Mouse (Mus musculus) embryonic facial prominence, embryonic 14.5 days (tissue): ENCODE results near the gene Gimap1. TPM values are rescaled to one million over a fixed set of nuclear protein-coding genes. Genes with fewer than 3 reads are reported as not detected.

Experiments used
- ATAC-seq: fragments of 200-750 bp; cut with Nextera tagmentation; 2 replicates; pipeline ENCODE4 v1.8.0; 2017; ENCODE audit warnings: low read depth, moderate number of reproducible peaks, moderate TSS enrichment
- DNase-seq: peaks from one replicate; pipeline ENCODE4 v3.0.0-alpha.2; 2015; ENCODE audit warnings: low spot score
- H3K27ac ChIP-seq: fragments of 300-500 bp; sonication (generic); replicated peaks from 2 replicates; pipeline ENCODE4 v1.5.1; 2014; ENCODE audit warnings: low read depth, mild to moderate bottlenecking, low read length, moderate library complexity
- H3K27me3 ChIP-seq: fragments of 300-500 bp; sonication (generic); replicated peaks from 2 replicates; pipeline ENCODE4 v1.6.1; 2014; ENCODE audit warnings: low read length; ENCODE audit not compliant: control insufficient read depth, insufficient read depth
- H3K36me3 ChIP-seq: fragments of 300-500 bp; sonication (generic); 2 replicates; pipeline ENCODE4 v1.6.1; 2014; ENCODE audit warnings: low read length, mixed read lengths; ENCODE audit not compliant: control insufficient read depth, insufficient read depth
- H3K4me1 ChIP-seq: fragments of 300-500 bp; sonication (generic); 2 replicates; pipeline ENCODE4 v1.6.1; 2014; ENCODE audit warnings: antibody characterized with exemption, low read length; ENCODE audit not compliant: control insufficient read depth, insufficient read depth
- H3K4me2 ChIP-seq: fragments of 300-500 bp; sonication (generic); 2 replicates; pipeline ENCODE4 v1.6.1; 2014; ENCODE audit warnings: low read depth, mild to moderate bottlenecking, low read length, moderate library complexity, mixed read lengths
- H3K4me3 ChIP-seq: fragments of 300-500 bp; sonication (generic); 2 replicates; pipeline ENCODE4 v1.5.1; 2014; ENCODE audit warnings: low read depth, mild to moderate bottlenecking, low read length
- H3K9ac ChIP-seq: fragments of 300-500 bp; sonication (generic); 2 replicates; pipeline ENCODE4 v1.6.1; 2014; ENCODE audit warnings: low read depth, mild to moderate bottlenecking, low read length, moderate library complexity, mixed read lengths
- H3K9me3 ChIP-seq: fragments of 300-500 bp; sonication (generic); 2 replicates; pipeline ENCODE4 v1.6.1; 2016; ENCODE audit warnings: low read length; ENCODE audit not compliant: control insufficient read depth
- WGBS: fragments of 180-500 bp; shearing (Covaris S2); extraction: QIAGEN DNeasy Blood & Tissue Kit; methylation state at CpG from one replicate; pipeline ENCODE4 v1.1.7; 2014; 5-methylcytosine and 5-hydroxymethylcytosine counted together
- polyA plus RNA-seq: library from polyadenylated mRNA; unstranded; fragments of >200 nt; fragmentation: Nextera tagmentation; extraction: Ambion mirVana; gene quantifications from 2 replicates; pipeline ENCODE4 v1.2.1, GENCODE M21; 2014

The Gimap1 gene
- polyA plus RNA-seq, 1 experiment from 2014 or later, result 12.7 TPM

DNA sequence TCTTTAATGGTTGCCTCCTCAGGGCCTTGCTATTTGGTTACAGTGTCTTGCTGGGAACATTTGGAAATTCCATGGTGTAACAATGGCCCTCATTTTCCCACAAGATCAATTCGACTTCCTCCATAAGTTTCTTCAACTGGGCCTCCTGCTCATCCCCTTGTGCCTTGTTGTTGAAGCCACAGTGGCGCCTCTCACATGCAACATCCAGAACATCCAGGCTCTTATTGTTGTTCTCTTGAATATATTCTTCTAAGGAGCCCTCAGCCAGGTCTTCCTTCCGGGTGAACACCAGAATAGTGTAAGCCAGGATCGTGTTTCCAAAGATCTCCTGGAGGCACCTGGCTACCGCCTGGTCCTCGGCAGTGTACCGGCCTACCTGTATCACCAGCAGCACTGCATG lies 36.7 kb upstream of the Gimap1 start:
- no peak overlapping the region for H3K4me2 ChIP-seq
- H3K36me3 ChIP-seq, result no peaks in the 10 kb centered on the region
- H3K27me3 ChIP-seq, result no peaks in the 10 kb centered on the region
- H3K4me1 ChIP-seq, result no peaks in the 10 kb centered on the region
- no peak overlapping the region for H3K27ac ChIP-seq
- no peak overlapping the region for H3K9ac ChIP-seq
- ATAC-seq, result no peak
- DNase-seq, result no peak
- no peaks in the 10 kb centered on the region for H3K9me3 ChIP-seq
- 80% methylated on average over 7 of the region's 7 CpGs for WGBS
- H3K4me3 ChIP-seq, result no peak overlapping the region

DNA sequence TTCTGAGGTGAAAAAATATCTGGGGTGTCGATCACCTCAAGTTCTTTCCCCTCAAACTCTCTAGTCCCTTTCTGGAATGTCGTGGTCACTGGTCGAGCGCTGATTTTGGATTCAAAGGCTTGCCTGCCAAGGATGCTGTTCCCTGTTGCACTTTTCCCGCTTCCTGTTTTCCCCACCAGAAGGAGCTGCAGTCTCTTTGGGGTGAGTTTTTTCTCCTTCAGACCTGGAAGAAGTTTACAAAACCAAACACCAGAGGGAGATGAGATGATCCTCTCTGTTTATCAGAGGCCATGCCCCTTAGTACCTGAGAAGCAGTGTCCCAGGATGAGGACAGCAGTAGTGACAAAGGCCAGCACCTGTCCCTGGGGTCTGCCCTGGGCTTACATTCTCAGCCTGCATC lies 36.3 kb upstream of the Gimap1 start:
- DNase-seq (no peak), ATAC-seq (no peak)
- Histone ChIP-seq H3K4me3 (no peak overlapping the region), H3K4me2 (no peak overlapping the region), H3K36me3 (no peaks in the 10 kb centered on the region), H3K27ac (no peak overlapping the region), H3K4me1 (no peaks in the 10 kb centered on the region), H3K9ac (no peak overlapping the region), H3K27me3 (no peaks in the 10 kb centered on the region), H3K9me3 (no peaks in the 10 kb centered on the region)
- 66% methylated on average over 5 of the region's 5 CpGs for WGBS

DNA sequence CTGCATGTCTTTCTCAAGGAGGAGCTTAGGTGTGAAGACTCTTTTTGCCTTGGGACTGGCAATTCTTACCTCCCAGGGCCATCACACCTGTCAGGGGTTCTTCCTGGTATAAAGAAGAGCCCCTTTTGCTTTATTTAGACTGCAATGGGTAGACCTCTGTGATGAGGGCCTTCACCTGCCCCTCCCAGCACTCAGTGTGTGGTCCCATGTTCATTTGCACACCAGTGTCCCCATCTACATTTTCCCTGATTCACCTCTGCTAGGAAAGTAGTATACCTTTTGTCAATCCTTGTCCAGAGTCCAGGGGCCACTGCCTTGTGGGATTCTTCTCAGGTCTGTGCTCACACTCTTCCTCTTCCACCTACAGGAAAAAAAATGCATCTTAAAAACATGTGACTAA lies 34.7 kb upstream of the Gimap1 start:
- DNase-seq (no peak), ATAC-seq (no peak)
- H3K27me3 ChIP-seq, result no peaks in the 10 kb centered on the region
- H3K9ac ChIP-seq, result no peak overlapping the region
- H3K9me3 ChIP-seq, result no peaks in the 10 kb centered on the region
- no peak overlapping the region for H3K27ac ChIP-seq
- H3K4me1 ChIP-seq, result no peaks in the 10 kb centered on the region
- H3K4me3 ChIP-seq, result no peak overlapping the region
- H3K36me3 ChIP-seq, result no peaks in the 10 kb centered on the region
- H3K4me2 ChIP-seq, result no peak overlapping the region

DNA sequence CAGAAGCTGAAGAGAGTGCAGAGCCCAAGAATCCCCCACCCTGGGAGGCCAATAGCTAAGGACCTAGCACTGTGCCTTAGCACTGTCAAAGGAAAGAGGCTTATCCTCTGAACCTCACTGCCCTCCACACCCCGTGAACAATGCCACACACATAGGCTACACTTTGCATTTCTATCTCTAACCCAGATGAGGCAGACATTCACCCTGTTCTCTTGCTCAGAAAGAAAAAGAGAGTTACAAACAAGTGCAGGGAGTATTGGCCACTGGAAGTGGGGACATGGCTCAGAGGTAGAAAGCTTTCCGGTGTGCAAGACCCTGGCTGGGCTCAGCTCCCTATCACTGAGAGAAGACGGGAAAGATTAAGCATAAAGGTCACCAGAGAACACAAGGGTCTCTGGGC lies 32.7 kb upstream of the Gimap1 start:
- no peaks in the 10 kb centered on the region for H3K27me3 ChIP-seq
- no peak for DNase-seq
- no peaks in the 10 kb centered on the region for H3K4me1 ChIP-seq
- no peak overlapping the region for H3K4me2 ChIP-seq
- no peak overlapping the region for H3K27ac ChIP-seq
- H3K36me3 ChIP-seq, result no peaks in the 10 kb centered on the region
- no peak overlapping the region for H3K9ac ChIP-seq
- H3K9me3 ChIP-seq, result no peaks in the 10 kb centered on the region
- ATAC-seq, result no peak
- H3K4me3 ChIP-seq, result 0 out of 2 replicates have a peak overlapping the region, but pooled peaks have one; percentile 1
- 61% methylated on average over 3 of the region's 3 CpGs for WGBS

DNA sequence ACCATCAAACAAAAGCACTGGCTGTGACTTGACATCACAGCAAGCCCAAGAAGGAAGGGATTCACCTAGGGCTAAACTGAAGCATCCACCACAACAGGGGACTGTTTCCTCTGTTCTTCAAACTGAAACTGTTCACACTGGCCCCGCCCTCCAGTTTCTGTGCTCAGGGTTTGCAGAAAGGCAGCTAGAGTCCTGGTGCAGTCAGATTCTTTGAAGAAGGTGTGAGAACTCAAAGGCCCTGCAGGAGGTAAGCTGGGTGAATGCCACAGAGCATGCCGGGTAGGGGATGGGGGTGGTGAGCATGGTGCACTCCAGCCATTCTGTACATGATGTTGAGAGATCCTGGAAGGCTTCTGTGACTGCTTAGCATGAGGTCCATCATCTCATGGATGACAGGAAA lies 20.4 kb upstream of the Gimap1 start, which contains the start of the genes Gm28053 and Gimap7:
TSS of gene Gm28053 (plus strand) at position 153 of the 400 bp plus-strand sequence.
TSS of gene Gimap7 (plus strand) at position 167 of the 400 bp plus-strand sequence.
- no peak for DNase-seq
- no peaks in the 10 kb centered on the region for H3K9me3 ChIP-seq
- ATAC-seq, result no peak
- no peak within 1 kb of the TSS for H3K27ac ChIP-seq
- no peak within 1 kb of the TSS for H3K9ac ChIP-seq
- H3K27me3 ChIP-seq, result no peaks in the 10 kb centered on the region
- 68% methylated on average over 2 of the region's 2 CpGs for WGBS
- H3K4me2 ChIP-seq, result no peak within 1 kb of the TSS
- no peaks in the 10 kb centered on the region for H3K36me3 ChIP-seq
- no peak within 1 kb of the TSS for H3K4me3 ChIP-seq
- H3K4me1 ChIP-seq, result no peaks in the 10 kb centered on the region

DNA sequence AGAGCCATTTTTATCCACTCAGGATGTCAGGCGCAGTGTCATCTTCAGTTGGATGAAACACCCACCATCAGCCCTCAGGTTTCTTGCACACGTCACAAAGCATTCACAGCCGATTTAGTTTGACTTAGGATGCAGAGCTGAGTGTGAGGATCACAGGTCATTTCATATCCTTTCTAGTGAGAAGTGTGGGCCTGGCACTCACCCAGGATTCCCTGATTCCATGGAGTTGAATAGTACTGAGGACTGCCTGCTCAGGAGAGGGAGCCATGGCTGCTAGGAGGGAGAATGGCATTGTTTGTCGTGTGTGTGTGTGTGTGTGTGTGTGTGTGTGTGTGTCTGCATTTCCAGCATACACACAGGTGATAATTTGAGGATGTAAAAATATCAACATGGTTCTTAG lies 18.5 kb upstream of the Gimap1 start:
- no peak for DNase-seq
- Histone ChIP-seq H3K9me3 (no peaks in the 10 kb centered on the region), H3K4me2 (no peak overlapping the region), H3K36me3 (no peaks in the 10 kb centered on the region), H3K27ac (no peak overlapping the region), H3K27me3 (no peaks in the 10 kb centered on the region), H3K9ac (no peak overlapping the region), H3K4me1 (no peaks in the 10 kb centered on the region; the same call in 1 of the 2 replicates), H3K4me3 (no peak overlapping the region)
- WGBS, result 81% methylated on average over 4 of the region's 4 CpGs
- ATAC-seq, result no peak

DNA sequence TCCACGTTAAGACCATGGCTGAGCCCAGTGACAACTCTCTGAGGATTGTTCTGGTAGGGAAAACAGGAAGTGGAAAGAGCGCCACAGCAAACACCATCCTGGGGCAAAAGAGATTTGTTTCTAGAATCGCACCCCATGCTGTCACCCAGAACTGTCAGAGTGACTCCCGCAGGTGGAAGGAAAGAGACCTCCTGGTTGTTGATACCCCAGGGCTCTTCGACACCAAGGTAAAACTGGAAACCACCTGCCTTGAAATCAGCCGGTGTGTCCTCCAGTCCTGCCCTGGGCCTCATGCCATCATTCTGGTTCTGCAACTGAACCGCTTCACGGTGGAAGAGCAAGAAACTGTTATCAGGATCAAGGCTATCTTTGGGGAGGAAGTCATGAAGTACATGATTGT lies 15.4 kb upstream of the Gimap1 start:
- no peak for ATAC-seq

DNA sequence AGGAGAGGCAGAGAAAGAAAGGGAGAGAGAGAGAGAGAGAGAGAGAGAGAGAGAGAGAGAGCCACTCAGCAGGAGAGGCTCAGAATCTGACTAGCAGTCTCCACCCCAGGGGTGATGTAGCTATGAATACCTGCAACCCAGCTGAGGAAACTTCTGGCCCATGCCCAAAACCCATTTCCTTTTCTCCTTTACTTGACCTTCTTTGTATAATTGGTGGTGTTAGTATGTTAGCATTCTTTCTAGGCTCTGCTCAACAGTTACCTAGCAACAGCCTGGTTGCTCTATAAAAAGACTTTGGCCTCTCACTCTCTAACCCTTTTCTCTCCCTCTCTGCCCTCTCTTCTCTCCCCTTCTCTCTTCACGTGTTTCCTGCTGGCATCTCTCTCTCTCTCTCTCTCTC lies 13.4 kb upstream of the Gimap1 start:
- DNase-seq, result peak; percentile 85
- 0% methylated on average over 1 of the region's 1 CpGs for WGBS
- no peak overlapping the region for H3K4me3 ChIP-seq
- H3K4me1 ChIP-seq, result no peaks in the 10 kb centered on the region; the same call in 1 of the 2 replicates
- H3K4me2 ChIP-seq, result no peak overlapping the region
- peak; percentile 68 for ATAC-seq
- no peak overlapping the region for H3K27ac ChIP-seq
- H3K9me3 ChIP-seq, result no peaks in the 10 kb centered on the region
- no peaks in the 10 kb centered on the region for H3K27me3 ChIP-seq
- H3K9ac ChIP-seq, result no peak overlapping the region
- H3K36me3 ChIP-seq, result no peaks in the 10 kb centered on the region

More for the DNA sequence above, 15.4 kb upstream of the Gimap1 start:
- DNase-seq, result no peak
- H3K4me1 ChIP-seq, result no peaks in the 10 kb centered on the region; the same call in 1 of the 2 replicates
- WGBS, result 81% methylated on average over 8 of the region's 8 CpGs
- no peaks in the 10 kb centered on the region for H3K27me3 ChIP-seq
- no peak overlapping the region for H3K4me3 ChIP-seq
- no peak overlapping the region for H3K27ac ChIP-seq
- no peaks in the 10 kb centered on the region for H3K9me3 ChIP-seq
- H3K36me3 ChIP-seq, result no peaks in the 10 kb centered on the region
- no peak overlapping the region for H3K9ac ChIP-seq
- no peak overlapping the region for H3K4me2 ChIP-seq

DNA sequence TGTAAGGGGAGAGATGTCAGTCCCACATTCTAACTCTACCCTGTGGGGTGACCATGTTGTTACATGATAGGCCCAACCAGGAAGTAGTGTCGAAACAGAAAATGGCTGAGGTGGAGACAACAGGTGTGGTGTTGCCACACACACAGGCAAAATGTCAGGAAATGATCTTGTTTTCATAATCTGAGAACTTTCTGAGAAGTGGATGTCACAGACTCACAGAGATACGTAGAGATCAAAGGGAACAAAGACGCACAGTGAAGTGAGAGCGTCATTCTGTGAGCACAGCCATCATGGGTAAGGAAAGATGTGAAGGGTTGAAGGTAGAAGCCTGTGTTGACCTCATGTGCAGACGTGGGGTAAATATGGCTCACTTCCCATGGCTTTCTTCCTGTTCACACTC lies 11.1 kb upstream of the Gimap1 start:
- H3K36me3 ChIP-seq, result no peaks in the 10 kb centered on the region
- WGBS, result 90% methylated on average over 5 of the region's 5 CpGs
- H3K4me2 ChIP-seq, result no peak overlapping the region
- no peaks in the 10 kb centered on the region for H3K27me3 ChIP-seq
- DNase-seq, result no peak
- no peak overlapping the region for H3K27ac ChIP-seq
- no peak for ATAC-seq
- H3K4me1 ChIP-seq, result no peaks in the 10 kb centered on the region; the same call in 1 of the 2 replicates
- no peak overlapping the region for H3K4me3 ChIP-seq
- H3K9ac ChIP-seq, result no peak overlapping the region
- H3K9me3 ChIP-seq, result no peaks in the 10 kb centered on the region
